Mouse (Mus musculus): ENCODE data around the gene Tex11. TPM values are rescaled to one million over a fixed set of nuclear protein-coding genes. Genes with fewer than 3 reads are reported as not detected.
A peak's percentile ranks its signal among the peaks of the same experiment; 100 is the strongest.

Gene Tex11
- polyA plus RNA-seq, 1 experiment from 2014 or later, result not detected

GRCm38 (mm10) chrX:100811129-100811528, 248.3 kb downstream of the Tex11 start:
- WGBS, result 92% methylated on average over 4 of the region's 4 CpGs
- Histone ChIP-seq H3K36me3 (replicated peaks) (peaks cover 100% of the 10 kb centered on the region), H3K27me3 (replicated peaks; ENCODE audit: low read depth, poor library complexity, severe bottlenecking) (peaks cover 80% of the 10 kb centered on the region), H3K27ac (replicated peaks) (no peak overlapping the region), H3K9me3 (no peaks in the 10 kb centered on the region), H3K4me1 (no peaks in the 10 kb centered on the region), H3K4me3 (no peak overlapping the region)
- DNase-seq (ENCODE audit: low spot score), result no peak

- Histone ChIP-seq H3K4me1 (no peaks in the 10 kb centered on the region), H3K4me3 (no peak overlapping the region), H3K9me3 (no peaks in the 10 kb centered on the region), H3K27ac (replicated peaks) (no peak overlapping the region), H3K27me3 (replicated peaks; ENCODE audit: low read depth, poor library complexity, severe bottlenecking) (peaks cover 69% of the 10 kb centered on the region), H3K36me3 (replicated peaks) (peaks cover 68% of the 10 kb centered on the region)
- WGBS, result 66% methylated on average over 6 of the region's 6 CpGs
- DNase-seq (ENCODE audit: low spot score), result no peak
Observed at GRCm38 (mm10) chrX:100802034-100802433, 257.4 kb downstream of the Tex11 start.

GRCm38 (mm10) chrX:100800643-100801042, 258.8 kb downstream of the Tex11 start:
- DNase-seq (ENCODE audit: low spot score), result peak; percentile 11
- 39% methylated on average over 2 of the region's 2 CpGs for WGBS
- Histone ChIP-seq H3K27ac (replicated peaks) (no peak overlapping the region), H3K27me3 (replicated peaks; ENCODE audit: low read depth, poor library complexity, severe bottlenecking) (peaks cover 77% of the 10 kb centered on the region), H3K36me3 (replicated peaks) (peaks cover 60% of the 10 kb centered on the region), H3K4me3 (no peak overlapping the region), H3K9me3 (no peaks in the 10 kb centered on the region), H3K4me1 (no peaks in the 10 kb centered on the region)

GRCm38 (mm10) chrX:100797851-100798527, 261.5 kb downstream of the Tex11 start:
- Histone ChIP-seq H3K27me3 (replicated peaks; ENCODE audit: low read depth, poor library complexity, severe bottlenecking) (peaks cover 84% of the 10 kb centered on the region), H3K36me3 (replicated peaks) (peaks cover 52% of the 10 kb centered on the region), H3K4me3 (no peak overlapping the region), H3K4me1 (peaks cover 6% of the 10 kb centered on the region; the same call in 1 of the 2 replicates), H3K27ac (replicated peaks) (no peak overlapping the region), H3K9me3 (no peaks in the 10 kb centered on the region)
- DNase-seq (ENCODE audit: low spot score), result no peak
- WGBS, result 81% methylated on average over 7 of the region's 7 CpGs

- 75% methylated on average over 4 of the region's 4 CpGs for WGBS
Observed at GRCm38 (mm10) chrX:100797370-100797769, 262.1 kb downstream of the Tex11 start.

GRCm38 (mm10) chrX:100796741-100797090, 262.8 kb downstream of the Tex11 start:
- Histone ChIP-seq H3K27me3 (replicated peaks; ENCODE audit: low read depth, poor library complexity, severe bottlenecking) (peaks cover 73% of the 10 kb centered on the region), H3K36me3 (replicated peaks) (peaks cover 44% of the 10 kb centered on the region), H3K27ac (replicated peaks) (no peak overlapping the region), H3K4me3 (no peak overlapping the region), H3K4me1 (peaks cover 6% of the 10 kb centered on the region; the same call in 1 of the 2 replicates), H3K9me3 (no peaks in the 10 kb centered on the region)
- 90% methylated on average over 3 of the region's 3 CpGs for WGBS
- DNase-seq (ENCODE audit: low spot score), result no peak

More at GRCm38 (mm10) chrX:100797370-100797769, 262.1 kb downstream of the Tex11 start:
- Histone ChIP-seq H3K27ac (replicated peaks) (no peak overlapping the region), H3K4me1 (peaks cover 6% of the 10 kb centered on the region; the same call in 1 of the 2 replicates), H3K4me3 (no peak overlapping the region), H3K36me3 (replicated peaks) (peaks cover 48% of the 10 kb centered on the region), H3K9me3 (no peaks in the 10 kb centered on the region), H3K27me3 (replicated peaks; ENCODE audit: low read depth, poor library complexity, severe bottlenecking) (peaks cover 79% of the 10 kb centered on the region)
- no peak for DNase-seq (ENCODE audit: low spot score)

- 85% methylated on average over 6 of the region's 6 CpGs for WGBS
- no peak for DNase-seq (ENCODE audit: low spot score)
- H3K4me1 ChIP-seq, result peaks cover 6% of the 10 kb centered on the region; the same call in 1 of the 2 replicates
- no peaks in the 10 kb centered on the region for H3K9me3 ChIP-seq
- peaks cover 72% of the 10 kb centered on the region for H3K27me3 ChIP-seq (replicated peaks; ENCODE audit: low read depth, poor library complexity, severe bottlenecking)
- H3K4me3 ChIP-seq, result no peak overlapping the region
- H3K27ac ChIP-seq (replicated peaks), result no peak overlapping the region
- H3K36me3 ChIP-seq (replicated peaks), result peaks cover 44% of the 10 kb centered on the region
Observed at GRCm38 (mm10) chrX:100796041-100796740, 263.3 kb downstream of the Tex11 start.

GRCm38 (mm10) chrX:100789322-100789721, 270.1 kb downstream of the Tex11 start:
- peaks cover 24% of the 10 kb centered on the region for H3K36me3 ChIP-seq (replicated peaks)
- H3K9me3 ChIP-seq, result no peaks in the 10 kb centered on the region
- no peak for DNase-seq (ENCODE audit: low spot score)
- H3K4me3 ChIP-seq, result no peak overlapping the region
- H3K27ac ChIP-seq (replicated peaks), result no peak overlapping the region
- peaks cover 31% of the 10 kb centered on the region for H3K27me3 ChIP-seq (replicated peaks; ENCODE audit: low read depth, poor library complexity, severe bottlenecking)
- no peaks in the 10 kb centered on the region for H3K4me1 ChIP-seq
- 85% methylated on average over 4 of the region's 4 CpGs for WGBS

Other genes starting within 250 kb of the Tex11 start
- 0.92 and 1.2 TPM in 2 replicates for gene Slc7a3, start 26.4 kb upstream of the Tex11 start, polyA plus RNA-seq (2016; fragmentation: Nextera tagmentation; extraction: Ambion mirVana)
- gene Snx12, start 162.9 kb upstream of the Tex11 start, polyA plus RNA-seq (2016; fragmentation: Nextera tagmentation; extraction: Ambion mirVana), result 61.2 and 61.6 TPM in 2 replicates
- gene Foxo4, start 194.9 kb upstream of the Tex11 start, polyA plus RNA-seq (2016; fragmentation: Nextera tagmentation; extraction: Ambion mirVana), result 2.3 and 2.9 TPM in 2 replicates
- not detected in 2 replicates for gene Gm614, start 204.3 kb upstream of the Tex11 start, polyA plus RNA-seq (2016; fragmentation: Nextera tagmentation; extraction: Ambion mirVana)
- gene Il2rg, start 208.6 kb upstream of the Tex11 start, polyA plus RNA-seq (2016; fragmentation: Nextera tagmentation; extraction: Ambion mirVana), result 3.2 and 3.3 TPM in 2 replicates
- gene Gm20489, start 209.4 kb upstream of the Tex11 start, polyA plus RNA-seq (2016; fragmentation: Nextera tagmentation; extraction: Ambion mirVana), result not detected in 2 replicates
- gene Med12, start 214.4 kb upstream of the Tex11 start, polyA plus RNA-seq (2016; fragmentation: Nextera tagmentation; extraction: Ambion mirVana), result 37.7 and 39.0 TPM in 2 replicates
- 4.9 and 8.3 TPM in 2 replicates for gene Nlgn3, start 239.5 kb upstream of the Tex11 start, polyA plus RNA-seq (2016; fragmentation: Nextera tagmentation; extraction: Ambion mirVana)